Mouse (Mus musculus) adrenal gland, adult 2 months (tissue): ENCODE measurements around the gene Hnrnpr. TPM values are rescaled to one million over a fixed set of nuclear protein-coding genes. Genes with fewer than 3 reads are reported as not detected.

Experiments used
- DNase-seq: peaks from one replicate; pipeline ENCODE4 v3.0.0; 2021
- polyA plus RNA-seq: library from polyadenylated mRNA; depleted of rRNA; stranded (reverse); fragments of >200 nt; gene quantifications from 2 replicates; pipeline ENCODE4 v1.2.3, GENCODE M21; 2012
- total RNA-seq, 2 experiments: library from RNA; stranded (reverse); gene quantifications; 2 replicates each; pipeline ENCODE4 v1.2.3; 2021

Hnrnpr gene
- total and polyA plus RNA-seq, 3 experiments: 2.8 to 82.3 (median 58.8) TPM

- DNase-seq: no peak
These were observed 2.4 kb upstream of the Hnrnpr start for GRCm38 (mm10) chr4:136308355-136308754.

- peak; percentile 81 for DNase-seq
These were observed 962 bp upstream of the Hnrnpr start for GRCm38 (mm10) chr4:136309780-136310179.

GRCm38 (mm10) chr4:136311042-136311999 lies 579 bp downstream of the Hnrnpr start:
- DNase-seq: peak; percentile 79

- no peak for DNase-seq
These were observed 1.9 kb downstream of the Hnrnpr start for GRCm38 (mm10) chr4:136312616-136313015.

- DNase-seq: no peak
These were observed 6.9 kb downstream of the Hnrnpr start for GRCm38 (mm10) chr4:136317667-136318066.

GRCm38 (mm10) chr4:136320016-136320415 lies 9.3 kb downstream of the Hnrnpr start:
- peak; percentile 54 for DNase-seq

- peak; percentile 25 for DNase-seq
These were observed 13.5 kb downstream of the Hnrnpr start for GRCm38 (mm10) chr4:136324226-136324625.

GRCm38 (mm10) chr4:136327238-136327637 lies 16.5 kb downstream of the Hnrnpr start:
- DNase-seq: no peak

- no peak for DNase-seq
These were observed 17.4 kb downstream of the Hnrnpr start for GRCm38 (mm10) chr4:136328115-136328514.

- no peak for DNase-seq
These were observed 21.0 kb downstream of the Hnrnpr start for GRCm38 (mm10) chr4:136331709-136332108.

GRCm38 (mm10) chr4:136333191-136333590 lies 22.4 kb downstream of the Hnrnpr start:
- DNase-seq: no peak

- no peak for DNase-seq
These were observed 24.3 kb downstream of the Hnrnpr start for GRCm38 (mm10) chr4:136335065-136335464.

GRCm38 (mm10) chr4:136337129-136337528 lies 26.4 kb downstream of the Hnrnpr start:
- no peak for DNase-seq

GRCm38 (mm10) chr4:136349616-136350015 lies 38.9 kb downstream of the Hnrnpr start:
- no peak for DNase-seq

GRCm38 (mm10) chr4:136357026-136357425 lies 46.3 kb downstream of the Hnrnpr start:
- no peak for DNase-seq

GRCm38 (mm10) chr4:136357429-136357828 lies 46.7 kb downstream of the Hnrnpr start:
- DNase-seq: no peak

GRCm38 (mm10) chr4:136367856-136368255 lies 57.1 kb downstream of the Hnrnpr start:
- DNase-seq: no peak

GRCm38 (mm10) chr4:136369727-136370126 lies 59.0 kb downstream of the Hnrnpr start:
- peak; percentile 48 for DNase-seq

GRCm38 (mm10) chr4:136373494-136374181 lies 62.9 kb downstream of the Hnrnpr start:
- DNase-seq: no peak

GRCm38 (mm10) chr4:136377001-136377400 lies 66.3 kb downstream of the Hnrnpr start:
- peak; percentile 52 for DNase-seq

GRCm38 (mm10) chr4:136383052-136383451 lies 72.3 kb downstream of the Hnrnpr start:
- no peak for DNase-seq

GRCm38 (mm10) chr4:136383839-136384238 lies 73.1 kb downstream of the Hnrnpr start:
- no peak for DNase-seq

- no peak for DNase-seq
These were observed 76.5 kb downstream of the Hnrnpr start for GRCm38 (mm10) chr4:136387261-136387660.
